Mouse (Mus musculus): ENCODE data around the gene Acr.
A peak's percentile ranks its signal among the peaks of the same experiment; 100 is the strongest.

The Acr gene

GRCm38 (mm10) chr15:89568114-89568513 is at the start of gene Acr:
Gene Acr (plus strand): TSS chr15:89568326.
- DNase-seq (ENCODE audit: low spot score), result no peak

- no peak for DNase-seq (ENCODE audit: low spot score)
Measured at GRCm38 (mm10) chr15:89521951-89522350, 46.2 kb upstream of the Acr start.

- no peak for DNase-seq (ENCODE audit: low spot score)
Measured at GRCm38 (mm10) chr15:89522566-89523282, 45.4 kb upstream of the Acr start.

GRCm38 (mm10) chr15:89523283-89523832 is 44.8 kb upstream of the Acr start:
- no peak for DNase-seq (ENCODE audit: low spot score)

- no peak for DNase-seq (ENCODE audit: low spot score)
Measured at GRCm38 (mm10) chr15:89524001-89524571, 44.0 kb upstream of the Acr start.

- no peak for DNase-seq (ENCODE audit: low spot score)
Measured at GRCm38 (mm10) chr15:89524611-89525415, 43.3 kb upstream of the Acr start.

GRCm38 (mm10) chr15:89525464-89525863 is 42.7 kb upstream of the Acr start:
- no peak for DNase-seq (ENCODE audit: low spot score)

- no peak for DNase-seq (ENCODE audit: low spot score)
Measured at GRCm38 (mm10) chr15:89525896-89526295, 42.2 kb upstream of the Acr start.

- no peak for DNase-seq (ENCODE audit: low spot score)
Measured at GRCm38 (mm10) chr15:89526776-89527325, 41.3 kb upstream of the Acr start.

GRCm38 (mm10) chr15:89527466-89527865 is 40.7 kb upstream of the Acr start:
- DNase-seq (ENCODE audit: low spot score), result no peak

- DNase-seq (ENCODE audit: low spot score), result no peak
Measured at GRCm38 (mm10) chr15:89528201-89528850, 39.8 kb upstream of the Acr start.

- DNase-seq (ENCODE audit: low spot score), result no peak
Measured at GRCm38 (mm10) chr15:89528923-89529322, 39.2 kb upstream of the Acr start.

- peak; percentile 16 for DNase-seq (ENCODE audit: low spot score)
Measured at GRCm38 (mm10) chr15:89530336-89530735, 37.8 kb upstream of the Acr start.

- no peak for DNase-seq (ENCODE audit: low spot score)
Measured at GRCm38 (mm10) chr15:89531399-89531798, 36.7 kb upstream of the Acr start.

- DNase-seq (ENCODE audit: low spot score), result no peak
Measured at GRCm38 (mm10) chr15:89532026-89532923, 35.9 kb upstream of the Acr start.

- no peak for DNase-seq (ENCODE audit: low spot score)
Measured at GRCm38 (mm10) chr15:89532924-89533842, 34.9 kb upstream of the Acr start.

- no peak for DNase-seq (ENCODE audit: low spot score)
Measured at GRCm38 (mm10) chr15:89533843-89534207, 34.3 kb upstream of the Acr start.

GRCm38 (mm10) chr15:89544171-89544570 is 24.0 kb upstream of the Acr start:
- no peak for DNase-seq (ENCODE audit: low spot score)

GRCm38 (mm10) chr15:89547321-89547720 is 20.8 kb upstream of the Acr start:
- no peak for DNase-seq (ENCODE audit: low spot score)

Measured in T-cell, adult 2 months (primary cell).